In genomic region chr1:25312344-25312743, GRCm38 (mm10) we compare ENCODE assay signal across 15 mouse cellular contexts.
"Had no signal": no experiment of that assay in that cellular context is flagged by ENCODE, and none has a peak within 500 bp of the region (broad histone marks: within the 10 kb centered on the region; RNA-seq: fewer than 3 reads in every experiment).

No protein-coding gene starts in this region.

- H3K4me3 ChIP-seq: kidney, embryonic 15.5 days; left cerebral cortex, adult 2 months; limb, embryonic 10.5 days; liver, embryonic 15.5 days had no signal

- H3K36me3 ChIP-seq: kidney, embryonic 15.5 days; limb, embryonic 10.5 days; liver, embryonic 15.5 days had no signal

- H3K27me3 ChIP-seq: kidney, embryonic 15.5 days; liver, embryonic 15.5 days had no signal

- H3K9ac ChIP-seq: kidney, embryonic 15.5 days; liver, embryonic 15.5 days had no signal

- DNase-seq: kidney, adult 2 months; kidney, postnatal 14 days; lung, adult 2 months; lung, postnatal 4 days; right cerebral cortex, postnatal 4 days; spleen, adult 18-20 months; thymus, adult 18-20 months; thymus, postnatal 25 days had no signal

- H3K9me3 ChIP-seq: kidney, embryonic 15.5 days; limb, embryonic 10.5 days; liver, embryonic 15.5 days had no signal

- H3K4me2 ChIP-seq: kidney, embryonic 15.5 days; liver, embryonic 11.5 days; liver, embryonic 15.5 days had no signal

- H3K4me1 ChIP-seq: kidney, embryonic 15.5 days; limb, embryonic 10.5 days; liver, embryonic 15.5 days had no signal

- ATAC-seq: intestine, embryonic 16.5 days; lung, postnatal 0 days had no signal

- H3K27ac ChIP-seq: kidney, embryonic 15.5 days; left cerebral cortex, adult 2 months; limb, embryonic 10.5 days; liver, embryonic 15.5 days had no signal
